Mouse (Mus musculus) MEL (cell line): ENCODE data around the gene Prep. TPM values are rescaled to one million over a fixed set of nuclear protein-coding genes. Genes with fewer than 3 reads are reported as not detected.

ENCODE experiments used
- DNase-seq: peaks from one replicate; pipeline ENCODE4 v3.0.0; 2011; ENCODE audit warnings: low read depth, low spot score
- H3K27ac ChIP-seq: 2 replicates; pipeline ENCODE4 v1.5.1; 2012; ENCODE audit warnings: low read depth, mild to moderate bottlenecking, control low read depth, low read length, moderate library complexity; ENCODE audit not compliant: control insufficient read depth
- H3K27me3 ChIP-seq, 2 experiments: fragments of 150-350 bp in 1 of 2; sonication (generic) in 1 of 2; 2 replicates each; pipeline ENCODE4 v1.6.1; 2012; ENCODE audit warnings: low read length in 2 of 2, mild to moderate bottlenecking in 2 of 2, improper control_type of control experiment in 1 of 2, moderate library complexity in 1 of 2; ENCODE audit not compliant: insufficient read depth in 2 of 2, control insufficient read depth in 1 of 2
- H3K36me3 ChIP-seq, 2 experiments: 2 replicates each; pipeline ENCODE4 v1.6.1; 2012 to 2014; ENCODE audit warnings: low read length in 2 of 2, improper control_type of control experiment in 1 of 2, inconsistent platforms in 1 of 2, mild to moderate bottlenecking in 1 of 2; ENCODE audit not compliant: insufficient read depth in 2 of 2, control insufficient read depth in 1 of 2
- H3K4me1 ChIP-seq, 2 experiments: fragments of 150-350 bp in 1 of 2; sonication (generic) in 1 of 2; 2 replicates each; pipeline ENCODE4 v1.6.1; 2012; ENCODE audit warnings: low read length in 2 of 2, improper control_type of control experiment in 1 of 2, mild to moderate bottlenecking in 1 of 2; ENCODE audit not compliant: insufficient read depth in 2 of 2, control insufficient read depth in 1 of 2
- H3K4me3 ChIP-seq, 2 experiments: fragments of 150-350 bp in 1 of 2; sonication (generic) in 1 of 2; 2 replicates each; pipeline ENCODE4 v1.5.1; 2012; ENCODE audit warnings: low read depth in 2 of 2, low read length in 2 of 2, mild to moderate bottlenecking in 2 of 2, moderate library complexity in 2 of 2, control low read depth in 1 of 2, improper control_type of control experiment in 1 of 2; ENCODE audit not compliant: control insufficient read depth in 1 of 2, insufficient read depth in 1 of 2
- H3K79me2 ChIP-seq: 2 replicates; pipeline ENCODE4 v1.6.1; 2012; ENCODE audit warnings: mild to moderate bottlenecking, low read length, moderate library complexity; ENCODE audit not compliant: control insufficient read depth, poor library complexity, insufficient read depth
- H3K9ac ChIP-seq: 2 replicates; pipeline ENCODE4 v1.6.1; 2012; ENCODE audit warnings: low read depth, mild to moderate bottlenecking, control low read depth, low read length, moderate library complexity; ENCODE audit not compliant: control insufficient read depth, poor library complexity, severe bottlenecking
- H3K9me3 ChIP-seq: fragments of 150-350 bp; sonication (generic); replicated peaks from 2 replicates; pipeline ENCODE4 v1.6.1; 2012; ENCODE audit warnings: mild to moderate bottlenecking, low read length, improper control_type of control experiment, moderate library complexity; ENCODE audit not compliant: insufficient read depth
- BHLHE40 ChIP-seq: IDR thresholded peaks from 2 replicates; pipeline ENCODE4 v1.6.1; 2012; ENCODE audit warnings: low read depth, mild to moderate bottlenecking, inconsistent platforms, low read length, improper control_type of control experiment, borderline replicate concordance
- CHD1 ChIP-seq: IDR thresholded peaks from 2 replicates; pipeline ENCODE4 v1.6.1; 2012; ENCODE audit warnings: low read depth, mild to moderate bottlenecking, inconsistent platforms, low read length, improper control_type of control experiment
- CHD2 ChIP-seq: IDR thresholded peaks from 2 replicates; pipeline ENCODE4 v1.6.1; 2011; ENCODE audit warnings: low read length, improper control_type of control experiment
- CTCF ChIP-seq, 3 experiments: IDR thresholded peaks in 2 of 3; conservative IDR thresholded peaks in 1 of 3; 2 replicates each; pipeline ENCODE4 v1.5.1; 2011 to 2012; ENCODE audit warnings: low read length in 3 of 3, low read depth in 2 of 3, mild to moderate bottlenecking in 2 of 3, improper control_type of control experiment in 1 of 3, inconsistent platforms in 1 of 3, mixed read lengths in 1 of 3, moderate library complexity in 1 of 3; ENCODE audit not compliant: control insufficient read depth in 1 of 3, insufficient read depth in 1 of 3, poor library complexity in 1 of 3, severe bottlenecking in 1 of 3
- E2F4 ChIP-seq: IDR thresholded peaks from 2 replicates; pipeline ENCODE4 v1.6.1; 2011; ENCODE audit warnings: low read depth, low read length, improper control_type of control experiment, borderline replicate concordance
- ELF1 ChIP-seq: IDR thresholded peaks from 2 replicates; pipeline ENCODE4 v1.6.1; 2014; ENCODE audit warnings: low read depth, mild to moderate bottlenecking, inconsistent platforms, low read length, improper control_type of control experiment, moderate library complexity
- EP300 ChIP-seq, 2 experiments: IDR thresholded peaks; 2 replicates each; pipeline ENCODE4 v1.6.1; 2011; ENCODE audit warnings: improper control_type of control experiment in 2 of 2, low read length in 2 of 2, low read depth in 1 of 2, mild to moderate bottlenecking in 1 of 2
- ETS1 ChIP-seq: IDR thresholded peaks from 2 replicates; pipeline ENCODE4 v1.6.1; 2012; ENCODE audit warnings: low read depth, mild to moderate bottlenecking, inconsistent platforms, low read length, improper control_type of control experiment, moderate library complexity
- GABPA ChIP-seq: IDR thresholded peaks from 2 replicates; pipeline ENCODE4 v1.6.1; 2012; ENCODE audit warnings: low read depth, mild to moderate bottlenecking, inconsistent platforms, low read length, improper control_type of control experiment, moderate library complexity
- GATA1 ChIP-seq: IDR thresholded peaks from 2 replicates; pipeline ENCODE4 v1.6.1; 2011; ENCODE audit warnings: low read depth, low read length, improper control_type of control experiment
- HCFC1 ChIP-seq: IDR thresholded peaks from 2 replicates; pipeline ENCODE4 v1.6.1; 2012; ENCODE audit warnings: low read depth, mild to moderate bottlenecking, inconsistent platforms, low read length, improper control_type of control experiment, moderate library complexity
- JUND ChIP-seq: IDR thresholded peaks from 2 replicates; pipeline ENCODE4 v1.6.1; 2011; ENCODE audit warnings: low read depth, mild to moderate bottlenecking, improper control_type of control experiment, low read length
- KAT2A ChIP-seq: conservative IDR thresholded peaks from 2 replicates; pipeline ENCODE4 v1.6.1; 2012; ENCODE audit warnings: low read depth, low read length, improper control_type of control experiment, inconsistent platforms
- MAFK ChIP-seq: IDR thresholded peaks from 2 replicates; pipeline ENCODE4 v1.6.1; 2011; ENCODE audit warnings: low read depth, mild to moderate bottlenecking, low read length, improper control_type of control experiment, borderline replicate concordance
- MAX ChIP-seq: IDR thresholded peaks from 2 replicates; pipeline ENCODE4 v1.6.1; 2011; ENCODE audit warnings: low read length, improper control_type of control experiment
- MEF2A ChIP-seq: IDR thresholded peaks from 2 replicates; pipeline ENCODE4 v1.6.1; 2014; ENCODE audit warnings: low read depth, mild to moderate bottlenecking, inconsistent platforms, low read length, improper control_type of control experiment; ENCODE audit not compliant: poor library complexity, insufficient replicate concordance, severe bottlenecking; ENCODE audit errors: extremely low read depth
- MXI1 ChIP-seq: IDR thresholded peaks from 2 replicates; pipeline ENCODE4 v1.6.1; 2011; ENCODE audit warnings: mild to moderate bottlenecking, low read depth, low read length, improper control_type of control experiment
- MYB ChIP-seq: IDR thresholded peaks from 2 replicates; pipeline ENCODE4 v1.6.1; 2011; ENCODE audit warnings: mild to moderate bottlenecking, low read depth, low read length, improper control_type of control experiment
- MYC ChIP-seq: IDR thresholded peaks from 2 replicates; pipeline ENCODE4 v1.6.1; 2011; ENCODE audit warnings: low read depth, mild to moderate bottlenecking, low read length, improper control_type of control experiment, moderate library complexity
- NRF1 ChIP-seq: IDR thresholded peaks from 2 replicates; pipeline ENCODE4 v1.6.1; 2014; ENCODE audit warnings: low read depth, mild to moderate bottlenecking, inconsistent platforms, low read length, improper control_type of control experiment, moderate library complexity; ENCODE audit not compliant: poor library complexity, insufficient read depth, severe bottlenecking
- POLR2A ChIP-seq, 2 experiments: IDR thresholded peaks; 2 replicates each; pipeline ENCODE4 v1.6.1; 2011 to 2012; ENCODE audit warnings: low read length in 2 of 2, mild to moderate bottlenecking in 2 of 2, control low read depth in 1 of 2, improper control_type of control experiment in 1 of 2, low read depth in 1 of 2, moderate library complexity in 1 of 2; ENCODE audit not compliant: control insufficient read depth in 1 of 2, insufficient read depth in 1 of 2, poor library complexity in 1 of 2
- POLR2AphosphoS2 ChIP-seq: IDR thresholded peaks from 2 replicates; pipeline ENCODE4 v1.6.1; 2011; ENCODE audit warnings: low read length, improper control_type of control experiment
- POLR2AphosphoS5 ChIP-seq: IDR thresholded peaks from 2 replicates; pipeline ENCODE4 v1.6.1; 2012; ENCODE audit warnings: low read depth, borderline replicate concordance, mild to moderate bottlenecking, inconsistent platforms, low read length, moderate library complexity, mixed read lengths
- RAD21 ChIP-seq: IDR thresholded peaks from 2 replicates; pipeline ENCODE4 v1.6.1; 2011; ENCODE audit warnings: mild to moderate bottlenecking, low read depth, low read length, improper control_type of control experiment
- RCOR1 ChIP-seq: IDR thresholded peaks from 2 replicates; pipeline ENCODE4 v1.6.1; 2012; ENCODE audit warnings: low read depth, mild to moderate bottlenecking, inconsistent platforms, low read length, improper control_type of control experiment
- SIN3A ChIP-seq: IDR thresholded peaks from 2 replicates; pipeline ENCODE4 v1.6.1; 2012; ENCODE audit warnings: low read length, improper control_type of control experiment, inconsistent platforms
- SMC3 ChIP-seq: IDR thresholded peaks from 2 replicates; pipeline ENCODE4 v1.6.1; 2011; ENCODE audit warnings: low read depth, low read length, improper control_type of control experiment
- TAL1 ChIP-seq: IDR thresholded peaks from 2 replicates; pipeline ENCODE4 v1.6.1; 2012; ENCODE audit warnings: mild to moderate bottlenecking, inconsistent platforms, low read length, moderate library complexity, mixed read lengths
- TBP ChIP-seq: IDR thresholded peaks from 2 replicates; pipeline ENCODE4 v1.8.0; 2011; ENCODE audit warnings: low read depth, low read length, improper control_type of control experiment
- ZKSCAN1 ChIP-seq: IDR thresholded peaks from 2 replicates; pipeline ENCODE4 v1.6.1; 2012; ENCODE audit warnings: low read depth, mild to moderate bottlenecking, inconsistent platforms, low read length, improper control_type of control experiment, moderate library complexity
- ZNF384 ChIP-seq: IDR thresholded peaks from 2 replicates; pipeline ENCODE4 v1.6.1; 2012; ENCODE audit warnings: low read depth, mild to moderate bottlenecking, inconsistent platforms, low read length, improper control_type of control experiment
- polyA plus RNA-seq, 2 experiments: library from polyadenylated mRNA; stranded (reverse) in 1 of 2; unstranded in 1 of 2; fragments of >175 nt in 1 of 2; fragments of >200 nt in 1 of 2; gene quantifications; 2 replicates each; pipeline versions ENCODE4 v1.2.1 to v1.2.4; 2012; ENCODE audit warnings: low replicate concordance in 2 of 2, low read depth in 1 of 2; ENCODE audit not compliant: insufficient read length in 2 of 2, insufficient read depth in 1 of 2, missing spikeins in 1 of 2
- total RNA-seq: library from RNA; depleted of rRNA; stranded (reverse); fragments of 300-350 nt; gene quantifications from 2 replicates; pipeline ENCODE4 v1.2.3, GENCODE M21; 2012

Prep gene
- total and polyA plus RNA-seq, 3 experiments, result 12.0 to 24.4 TPM; not detected in 1

- TF ChIP-seq TAL1, result no peak
- peak in 2 of 3 experiments; percentile 65 to 75; a peak in 5 of 6 replicates for TF ChIP-seq CTCF (IDR thresholded peaks at IDR 0.05 in 2 of 3, conservative IDR thresholded peaks at IDR 0.05 in 1 of 3; ENCODE audit: control insufficient read depth in 1 of 3, insufficient read depth in 1 of 3, low read depth in 2 of 3, low read length in 3 of 3, poor library complexity in 1 of 3, severe bottlenecking in 1 of 3)
- 0 out of 2 replicates have a peak, but pooled peaks have one; percentile 55 for TF ChIP-seq SIN3A
These were observed at the start of gene Prep (continued) for GRCm38 (mm10) chr10:45066931-45067308.

- no peak for DNase-seq
- Histone ChIP-seq H3K27ac (no peak overlapping the region), H3K27me3 (no peaks in the 10 kb centered on the region), H3K36me3 (no peaks in the 10 kb centered on the region), H3K4me1 (no peaks in the 10 kb centered on the region), H3K4me3 (peak overlapping the region; percentile 52 to 68), H3K9ac (peak overlapping the region; percentile 38; the same call in 1 of the 2 replicates), H3K9me3 (no peaks in the 10 kb centered on the region), H3K79me2 (no peaks in the 10 kb centered on the region)
- TF ChIP-seq POLR2AphosphoS2, result no peak
- no peak for TF ChIP-seq SMC3
- TF ChIP-seq ZKSCAN1, result no peak
- no peak for TF ChIP-seq MAFK
- TF ChIP-seq JUND, result no peak
- TF ChIP-seq RAD21, result no peak
- TF ChIP-seq SIN3A, result no peak
- TF ChIP-seq RCOR1, result no peak
- TF ChIP-seq ETS1, result no peak
- TF ChIP-seq ELF1, result no peak
- TF ChIP-seq POLR2A (IDR thresholded peaks at IDR 0.05; ENCODE audit: control insufficient read depth in 1 of 2, insufficient read depth in 1 of 2, low read depth in 1 of 2, low read length in 2 of 2, poor library complexity in 1 of 2), result no peak
- TF ChIP-seq CHD1, result no peak
- TF ChIP-seq POLR2AphosphoS5, result no peak
- TF ChIP-seq MAX, result no peak
- no peak for TF ChIP-seq EP300 (IDR thresholded peaks at IDR 0.05; ENCODE audit: low read depth in 1 of 2, low read length in 2 of 2)
- TF ChIP-seq TBP, result no peak
- no peak for TF ChIP-seq TAL1
- no peak for TF ChIP-seq CTCF (IDR thresholded peaks at IDR 0.05 in 2 of 3, conservative IDR thresholded peaks at IDR 0.05 in 1 of 3; ENCODE audit: control insufficient read depth in 1 of 3, insufficient read depth in 1 of 3, low read depth in 2 of 3, low read length in 3 of 3, poor library complexity in 1 of 3, severe bottlenecking in 1 of 3)
- no peak for TF ChIP-seq CHD2
- TF ChIP-seq MEF2A, result no peak
These were observed 49.7 kb upstream of the Prep start for GRCm38 (mm10) chr10:45017352-45017751.

GRCm38 (mm10) chr10:45017851-45018250 is 49.2 kb upstream of the Prep start:
- Histone ChIP-seq H3K4me3 (peak overlapping the region; percentile 52 to 68), H3K36me3 (no peaks in the 10 kb centered on the region), H3K27ac (0 out of 2 replicates have a peak overlapping the region, but pooled peaks have one; percentile 8), H3K9me3 (no peaks in the 10 kb centered on the region), H3K79me2 (no peaks in the 10 kb centered on the region), H3K4me1 (no peaks in the 10 kb centered on the region), H3K9ac (peak overlapping the region; percentile 38)
- peak; percentile 47 for DNase-seq
- TF ChIP-seq CHD2 (no peak), KAT2A (no peak), ETS1 (no peak), GABPA (no peak), ZNF384 (no peak), E2F4 (no peak), MYC (no peak), HCFC1 (no peak), GATA1 (no peak), POLR2AphosphoS5 (no peak), MXI1 (peak; percentile 31; the same call in 1 of the 2 replicates), RCOR1 (no peak), ELF1 (no peak), MAFK (no peak), NRF1 (peak; percentile 66), MAX (no peak), BHLHE40 (no peak), MYB (no peak)
- TF ChIP-seq, all 39 proteins: peak for 2
- no peaks in the 10 kb centered on the region for H3K27me3 ChIP-seq
